Mouse (Mus musculus): ENCODE measurements around the gene Rbfox1. TPM values are rescaled to one million over a fixed set of nuclear protein-coding genes. Genes with fewer than 3 reads are reported as not detected.

Rbfox1 gene
- polyA plus RNA-seq, 1 experiment = 5.6 TPM

DNA sequence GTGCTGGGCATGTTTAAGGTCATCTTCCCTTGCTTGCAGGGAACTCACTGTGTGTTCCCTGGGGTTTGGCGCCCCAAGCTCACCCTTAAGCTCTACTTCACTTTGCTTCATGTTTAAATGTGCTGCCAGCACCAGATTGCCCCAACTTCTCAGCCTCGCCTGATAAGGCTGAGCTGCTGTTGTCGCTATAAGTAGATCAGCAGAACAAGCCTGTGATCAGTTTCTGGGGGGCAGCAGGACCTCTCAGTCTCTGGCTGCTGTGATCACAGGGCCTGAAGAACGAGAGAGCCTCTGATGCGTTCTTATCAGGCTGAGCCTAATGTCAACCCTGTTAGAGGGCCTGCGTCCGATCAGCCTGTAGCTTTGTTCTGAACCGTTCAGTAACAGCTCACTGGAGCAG is 1255.8 kb downstream of the Rbfox1 start:
- no peak overlapping the region for H3K4me3 ChIP-seq (ENCODE audit: control insufficient read depth, insufficient read depth, low read length)
- H3K27me3 ChIP-seq (ENCODE audit: control insufficient read depth, insufficient read depth, low read length) = no peaks in the 10 kb centered on the region
- no peak for TF ChIP-seq POLR2A (IDR thresholded peaks at IDR 0.05; ENCODE audit: control insufficient read depth, extremely low read depth, insufficient read depth, low read length, poor library complexity)
- TF ChIP-seq CTCF (IDR thresholded peaks at IDR 0.05; ENCODE audit: borderline replicate concordance, control insufficient read depth, extremely low read depth, insufficient read depth, low read length, poor library complexity) = no peak
- no peaks in the 10 kb centered on the region for H3K4me1 ChIP-seq (replicated peaks; ENCODE audit: control insufficient read depth, insufficient read depth, low read length)
- no peaks in the 10 kb centered on the region for H3K36me3 ChIP-seq (ENCODE audit: control insufficient read depth, insufficient read depth, low read length)
- DNase-seq = no peak
- WGBS = 91% methylated on average over 8 of the region's 8 CpGs
- H3K27ac ChIP-seq (ENCODE audit: control insufficient read depth, insufficient read depth, low read length) = no peak overlapping the region

- no peaks in the 10 kb centered on the region for H3K36me3 ChIP-seq (ENCODE audit: control insufficient read depth, insufficient read depth, low read length)
- DNase-seq = no peak
- WGBS = 56% methylated on average over 10 of the region's 10 CpGs
- H3K4me3 ChIP-seq (ENCODE audit: control insufficient read depth, insufficient read depth, low read length) = no peak overlapping the region
- H3K27me3 ChIP-seq (ENCODE audit: control insufficient read depth, insufficient read depth, low read length) = no peaks in the 10 kb centered on the region
- no peaks in the 10 kb centered on the region for H3K4me1 ChIP-seq (replicated peaks; ENCODE audit: control insufficient read depth, insufficient read depth, low read length)
- no peak for TF ChIP-seq CTCF (IDR thresholded peaks at IDR 0.05; ENCODE audit: borderline replicate concordance, control insufficient read depth, extremely low read depth, insufficient read depth, low read length, poor library complexity)
- no peak for TF ChIP-seq POLR2A (IDR thresholded peaks at IDR 0.05; ENCODE audit: control insufficient read depth, extremely low read depth, insufficient read depth, low read length, poor library complexity)
- no peak overlapping the region for H3K27ac ChIP-seq (ENCODE audit: control insufficient read depth, insufficient read depth, low read length)
Measured at GRCm38 (mm10) chr16:7145505-7145904, 1260.3 kb downstream of the Rbfox1 start.

DNA sequence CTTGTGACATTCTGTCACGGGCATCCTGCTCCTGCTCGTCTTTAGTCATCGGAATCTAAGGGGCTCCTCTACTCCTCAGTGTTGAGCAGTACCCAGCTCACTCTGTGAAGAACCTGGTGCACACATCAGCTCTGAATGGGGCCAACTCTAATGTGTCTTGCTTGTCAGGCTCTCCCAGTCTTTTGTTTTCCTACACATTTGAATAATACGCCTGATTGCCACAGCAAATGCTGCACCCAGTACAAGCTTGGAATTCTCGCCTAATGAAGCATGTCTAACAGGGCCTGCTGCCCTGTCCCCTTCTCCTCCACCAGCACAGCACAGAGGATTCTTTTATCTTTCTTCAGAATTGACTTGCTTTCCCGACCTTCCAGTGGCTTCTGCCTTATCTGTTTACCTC is 1261.3 kb downstream of the Rbfox1 start:
- no peak for TF ChIP-seq CTCF (IDR thresholded peaks at IDR 0.05; ENCODE audit: borderline replicate concordance, control insufficient read depth, extremely low read depth, insufficient read depth, low read length, poor library complexity)
- TF ChIP-seq POLR2A (IDR thresholded peaks at IDR 0.05; ENCODE audit: control insufficient read depth, extremely low read depth, insufficient read depth, low read length, poor library complexity) = no peak
- Histone ChIP-seq H3K4me3 (ENCODE audit: control insufficient read depth, insufficient read depth, low read length) (no peak overlapping the region), H3K36me3 (ENCODE audit: control insufficient read depth, insufficient read depth, low read length) (no peaks in the 10 kb centered on the region), H3K4me1 (replicated peaks; ENCODE audit: control insufficient read depth, insufficient read depth, low read length) (no peaks in the 10 kb centered on the region), H3K27ac (ENCODE audit: control insufficient read depth, insufficient read depth, low read length) (no peak overlapping the region), H3K27me3 (ENCODE audit: control insufficient read depth, insufficient read depth, low read length) (no peaks in the 10 kb centered on the region)
- WGBS = 82% methylated on average over 6 of the region's 6 CpGs
- DNase-seq = no peak

DNA sequence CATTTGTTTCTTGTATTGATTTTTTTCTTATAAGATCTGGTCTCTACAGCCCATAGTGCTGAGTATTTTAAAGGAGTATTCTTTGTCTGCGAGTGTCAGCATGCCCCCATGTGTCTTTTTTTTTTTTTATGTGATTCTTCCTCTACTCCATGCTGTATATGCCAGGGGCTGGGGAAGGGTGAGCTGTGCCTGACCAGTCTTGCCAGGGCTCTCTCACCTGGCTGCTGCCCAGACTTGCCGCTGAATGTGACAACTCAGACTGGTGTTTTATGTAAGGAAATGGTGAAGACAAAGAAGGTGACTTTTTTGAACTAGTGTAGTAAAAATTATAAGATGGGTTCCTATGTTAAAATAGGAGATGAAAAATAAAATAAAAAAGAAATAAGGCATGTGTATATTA is 1262.7 kb downstream of the Rbfox1 start:
- Histone ChIP-seq H3K4me3 (ENCODE audit: control insufficient read depth, insufficient read depth, low read length) (no peak overlapping the region), H3K36me3 (ENCODE audit: control insufficient read depth, insufficient read depth, low read length) (no peaks in the 10 kb centered on the region), H3K27ac (ENCODE audit: control insufficient read depth, insufficient read depth, low read length) (no peak overlapping the region), H3K27me3 (ENCODE audit: control insufficient read depth, insufficient read depth, low read length) (no peaks in the 10 kb centered on the region), H3K4me1 (replicated peaks; ENCODE audit: control insufficient read depth, insufficient read depth, low read length) (no peaks in the 10 kb centered on the region)
- WGBS = 86% methylated on average over 2 of the region's 2 CpGs
- no peak for DNase-seq
- no peak for TF ChIP-seq POLR2A (IDR thresholded peaks at IDR 0.05; ENCODE audit: control insufficient read depth, extremely low read depth, insufficient read depth, low read length, poor library complexity)
- TF ChIP-seq CTCF (IDR thresholded peaks at IDR 0.05; ENCODE audit: borderline replicate concordance, control insufficient read depth, extremely low read depth, insufficient read depth, low read length, poor library complexity) = no peak

GRCm38 (mm10) chr16:7149106-7149899 is 1264.1 kb downstream of the Rbfox1 start:
- 82% methylated on average over 16 of the region's 16 CpGs for WGBS
- H3K4me3 ChIP-seq (ENCODE audit: control insufficient read depth, insufficient read depth, low read length) = no peak overlapping the region
- H3K4me1 ChIP-seq (replicated peaks; ENCODE audit: control insufficient read depth, insufficient read depth, low read length) = no peaks in the 10 kb centered on the region
- no peak for DNase-seq
- no peak overlapping the region for H3K27ac ChIP-seq (ENCODE audit: control insufficient read depth, insufficient read depth, low read length)
- no peaks in the 10 kb centered on the region for H3K36me3 ChIP-seq (ENCODE audit: control insufficient read depth, insufficient read depth, low read length)
- TF ChIP-seq CTCF (IDR thresholded peaks at IDR 0.05; ENCODE audit: borderline replicate concordance, control insufficient read depth, extremely low read depth, insufficient read depth, low read length, poor library complexity) = no peak
- TF ChIP-seq POLR2A (IDR thresholded peaks at IDR 0.05; ENCODE audit: control insufficient read depth, extremely low read depth, insufficient read depth, low read length, poor library complexity) = no peak
- no peaks in the 10 kb centered on the region for H3K27me3 ChIP-seq (ENCODE audit: control insufficient read depth, insufficient read depth, low read length)

DNA sequence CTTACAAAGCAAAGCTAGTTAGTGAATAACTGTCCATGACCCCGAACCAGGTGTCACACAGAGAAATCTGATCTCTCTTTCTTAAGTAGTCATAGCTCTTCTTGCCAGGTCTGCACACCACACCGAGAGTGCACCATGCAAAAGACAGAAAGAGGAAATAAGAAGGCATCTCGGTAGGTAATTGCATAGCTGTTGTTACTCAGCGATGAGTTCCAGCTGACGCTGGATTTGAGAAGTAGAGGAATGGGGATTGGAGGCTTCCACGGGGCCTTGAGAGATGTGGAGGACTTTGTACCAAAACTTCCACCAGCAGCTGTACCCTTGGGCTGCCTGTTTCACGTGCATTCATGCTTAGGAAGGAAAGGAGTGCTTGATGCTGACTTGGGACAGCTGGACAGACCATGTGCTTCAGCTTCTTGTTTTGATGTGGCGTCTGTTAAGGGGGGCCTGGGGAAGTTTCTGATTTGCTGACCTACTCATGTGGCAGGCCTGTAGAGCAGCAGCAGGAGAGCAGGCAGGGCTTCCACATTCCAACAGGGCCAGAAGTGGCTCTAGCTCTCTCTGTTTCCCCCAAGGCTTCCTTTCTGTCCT is 1265.1 kb downstream of the Rbfox1 start:
- no peaks in the 10 kb centered on the region for H3K4me1 ChIP-seq (replicated peaks; ENCODE audit: control insufficient read depth, insufficient read depth, low read length)
- DNase-seq = no peak
- WGBS = 9% methylated on average over 8 of the region's 8 CpGs
- H3K4me3 ChIP-seq (ENCODE audit: control insufficient read depth, insufficient read depth, low read length) = no peak overlapping the region
- no peaks in the 10 kb centered on the region for H3K27me3 ChIP-seq (ENCODE audit: control insufficient read depth, insufficient read depth, low read length)
- no peak for TF ChIP-seq CTCF (IDR thresholded peaks at IDR 0.05; ENCODE audit: borderline replicate concordance, control insufficient read depth, extremely low read depth, insufficient read depth, low read length, poor library complexity)
- TF ChIP-seq POLR2A (IDR thresholded peaks at IDR 0.05; ENCODE audit: control insufficient read depth, extremely low read depth, insufficient read depth, low read length, poor library complexity) = no peak
- no peaks in the 10 kb centered on the region for H3K36me3 ChIP-seq (ENCODE audit: control insufficient read depth, insufficient read depth, low read length)
- H3K27ac ChIP-seq (ENCODE audit: control insufficient read depth, insufficient read depth, low read length) = no peak overlapping the region

All from thymus, adult 2 months (tissue).